Mouse (Mus musculus) heart, postnatal 0 days (tissue): ENCODE data around the gene Spred2.

ENCODE experiments used
- CTCF ChIP-seq: IDR thresholded peaks from 2 replicates; pipeline ENCODE4 v1.5.1; 2016; ENCODE audit warnings: antibody characterized with exemption, control low read depth, low read depth
- EP300 ChIP-seq: IDR thresholded peaks from 2 replicates; pipeline ENCODE4 v1.6.1; 2016; ENCODE audit warnings: antibody characterized with exemption, low read depth

DNA sequence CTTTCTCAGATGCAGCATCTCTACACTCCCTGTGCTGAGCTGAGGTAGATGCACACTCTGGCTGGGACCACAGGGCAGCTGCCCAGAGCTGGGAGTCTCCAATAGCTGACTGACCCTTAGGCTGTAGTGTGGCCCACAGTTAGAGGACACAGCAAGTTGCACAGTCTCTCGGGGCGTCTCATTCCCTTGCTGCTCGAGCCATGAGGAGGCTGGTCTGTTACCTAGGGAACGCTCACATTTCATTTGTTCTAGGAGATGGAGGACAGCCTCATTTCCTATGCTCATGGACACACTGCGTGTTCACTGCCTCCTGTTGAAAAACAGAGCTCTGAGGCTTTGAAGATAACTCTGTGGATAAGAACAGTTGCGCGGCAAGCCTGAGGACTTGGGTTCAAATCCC, 111.8 kb downstream of the Spred2 start:
- TF ChIP-seq CTCF (no peak), EP300 (no peak)
